Mouse (Mus musculus): ENCODE measurements around the gene Stub1. TPM values are rescaled to one million over a fixed set of nuclear protein-coding genes. Genes with fewer than 3 reads are reported as not detected.

The Stub1 gene
- polyA plus RNA-seq, 1 experiment from 2014 or later: 118 TPM

GRCm38 (mm10) chr17:25831451-25832281 lies 1.5 kb downstream of the Stub1 start:
- 48% methylated on average over 21 of the region's 21 CpGs for WGBS (ENCODE audit: insufficient replicate concordance)

GRCm38 (mm10) chr17:25830806-25831431 lies 2.3 kb downstream of the Stub1 start:
- no peak for ATAC-seq

More at GRCm38 (mm10) chr17:25831451-25832281, 1.5 kb downstream of the Stub1 start:
- Histone ChIP-seq H3K9ac (replicated peaks) (peak overlapping the region; percentile 84), H3K4me1 (ENCODE audit: insufficient read depth) (peaks cover 62% of the 10 kb centered on the region), H3K4me3 (ENCODE audit: low read depth, low read length) (peak overlapping the region; percentile 75), H3K27me3 (ENCODE audit: insufficient read depth, low read length) (no peaks in the 10 kb centered on the region), H3K36me3 (replicated peaks; ENCODE audit: insufficient read depth, low read length) (peaks cover 27% of the 10 kb centered on the region), H3K9me3 (ENCODE audit: low read length) (no peaks in the 10 kb centered on the region), H3K4me2 (ENCODE audit: low read depth, low read length) (peak overlapping the region; percentile 99), H3K27ac (ENCODE audit: low read depth) (peak overlapping the region; percentile 99)
- DNase-seq: no peak
- TF ChIP-seq CTCF (IDR thresholded peaks at IDR 0.05; ENCODE audit: low read depth): no peak
- no peak for TF ChIP-seq EP300 (IDR thresholded peaks at IDR 0.05; ENCODE audit: low read depth)
- ATAC-seq: no peak

GRCm38 (mm10) chr17:25830200-25830753 lies 2.9 kb downstream of the Stub1 start:
- ATAC-seq (no peak), DNase-seq (no peak)
- Histone ChIP-seq H3K4me2 (ENCODE audit: low read depth, low read length) (peak overlapping the region; percentile 78; the same call in 1 of the 2 replicates), H3K9me3 (ENCODE audit: low read length) (no peaks in the 10 kb centered on the region), H3K4me1 (ENCODE audit: insufficient read depth) (peaks cover 52% of the 10 kb centered on the region), H3K9ac (replicated peaks) (peak overlapping the region; percentile 34), H3K36me3 (replicated peaks; ENCODE audit: insufficient read depth, low read length) (peaks cover 31% of the 10 kb centered on the region), H3K27me3 (ENCODE audit: insufficient read depth, low read length) (no peaks in the 10 kb centered on the region), H3K27ac (ENCODE audit: low read depth) (no peak overlapping the region), H3K4me3 (ENCODE audit: low read depth, low read length) (no peak overlapping the region)
- TF ChIP-seq EP300 (IDR thresholded peaks at IDR 0.05; ENCODE audit: low read depth) (no peak), CTCF (IDR thresholded peaks at IDR 0.05; ENCODE audit: low read depth) (no peak)
- 72% methylated on average over 4 of the region's 4 CpGs for WGBS (ENCODE audit: insufficient replicate concordance)

More at GRCm38 (mm10) chr17:25830806-25831431, 2.3 kb downstream of the Stub1 start:
- peaks cover 55% of the 10 kb centered on the region for H3K4me1 ChIP-seq (ENCODE audit: insufficient read depth)
- H3K9ac ChIP-seq (replicated peaks): peak overlapping the region; percentile 34; the same call in 1 of the 2 replicates
- TF ChIP-seq CTCF (IDR thresholded peaks at IDR 0.05; ENCODE audit: low read depth) (no peak), EP300 (IDR thresholded peaks at IDR 0.05; ENCODE audit: low read depth) (no peak)
- peaks cover 31% of the 10 kb centered on the region for H3K36me3 ChIP-seq (replicated peaks; ENCODE audit: insufficient read depth, low read length)
- H3K4me3 ChIP-seq (ENCODE audit: low read depth, low read length): peak overlapping the region; percentile 75
- H3K27ac ChIP-seq (ENCODE audit: low read depth): no peak overlapping the region
- H3K27me3 ChIP-seq (ENCODE audit: insufficient read depth, low read length): no peaks in the 10 kb centered on the region
- WGBS (ENCODE audit: insufficient replicate concordance): 80% methylated on average over 14 of the region's 14 CpGs
- no peaks in the 10 kb centered on the region for H3K9me3 ChIP-seq (ENCODE audit: low read length)
- no peak for DNase-seq
- H3K4me2 ChIP-seq (ENCODE audit: low read depth, low read length): peak overlapping the region; percentile 99

GRCm38 (mm10) chr17:25829558-25830017 lies 3.6 kb downstream of the Stub1 start:
- TF ChIP-seq CTCF (IDR thresholded peaks at IDR 0.05; ENCODE audit: low read depth) (no peak), EP300 (IDR thresholded peaks at IDR 0.05; ENCODE audit: low read depth) (no peak)
- DNase-seq: no peak
- Histone ChIP-seq H3K36me3 (replicated peaks; ENCODE audit: insufficient read depth, low read length) (peaks cover 31% of the 10 kb centered on the region), H3K4me3 (ENCODE audit: low read depth, low read length) (peak overlapping the region; percentile 56), H3K9ac (replicated peaks) (peak overlapping the region; percentile 63), H3K27me3 (ENCODE audit: insufficient read depth, low read length) (no peaks in the 10 kb centered on the region), H3K9me3 (ENCODE audit: low read length) (no peaks in the 10 kb centered on the region), H3K4me1 (ENCODE audit: insufficient read depth) (peaks cover 50% of the 10 kb centered on the region), H3K27ac (ENCODE audit: low read depth) (peak overlapping the region; percentile 67), H3K4me2 (ENCODE audit: low read depth, low read length) (peak overlapping the region; percentile 78)
- WGBS (ENCODE audit: insufficient replicate concordance): 39% methylated on average over 8 of the region's 8 CpGs
- no peak for ATAC-seq

- WGBS (ENCODE audit: insufficient replicate concordance): 1% methylated on average over 32 of the region's 32 CpGs
- Histone ChIP-seq H3K36me3 (replicated peaks; ENCODE audit: insufficient read depth, low read length) (peaks cover 31% of the 10 kb centered on the region), H3K27ac (ENCODE audit: low read depth) (peak within 1 kb of the TSS; percentile 67), H3K4me1 (ENCODE audit: insufficient read depth) (peaks cover 50% of the 10 kb centered on the region), H3K9me3 (ENCODE audit: low read length) (no peaks in the 10 kb centered on the region), H3K4me2 (ENCODE audit: low read depth, low read length) (peak within 1 kb of the TSS; percentile 78), H3K9ac (replicated peaks) (peak within 1 kb of the TSS; percentile 63), H3K4me3 (ENCODE audit: low read depth, low read length) (peak within 1 kb of the TSS; percentile 56), H3K27me3 (ENCODE audit: insufficient read depth, low read length) (no peaks in the 10 kb centered on the region)
- TF ChIP-seq EP300 (IDR thresholded peaks at IDR 0.05; ENCODE audit: low read depth): no peak
- TF ChIP-seq CTCF (IDR thresholded peaks at IDR 0.05; ENCODE audit: low read depth): peak; percentile 59
- DNase-seq (peak; percentile 83), ATAC-seq (peak; percentile 31)
These were observed 4.3 kb downstream of the Stub1 start, which contains the start of gene Jmjd8 for GRCm38 (mm10) chr17:25828712-25829557. Gene Jmjd8, plus strand, starts transcription at chr17:25828867.
